Mouse (Mus musculus) forebrain, postnatal 0 days (tissue): ENCODE results near the gene Borcs8. TPM values are rescaled to one million over a fixed set of nuclear protein-coding genes. Genes with fewer than 3 reads are reported as not detected.
A peak's percentile ranks its signal among the peaks of the same experiment; 100 is the strongest.

Experiments used
- ATAC-seq: fragments of 200-750 bp; cut with Nextera tagmentation; 2 replicates; pipeline ENCODE4 v1.8.0; 2017; ENCODE audit warnings: mild to moderate bottlenecking, moderate library complexity
- DNase-seq: peaks from one replicate; pipeline ENCODE4 v3.0.0-alpha.2; 2015
- H3K27ac ChIP-seq: fragments of 300-500 bp; sonication (generic); 2 replicates; pipeline ENCODE4 v1.5.1; 2014; ENCODE audit warnings: low read depth, mild to moderate bottlenecking, antibody characterized with exemption, low read length, moderate library complexity, mixed read lengths
- H3K27me3 ChIP-seq: fragments of 300-500 bp; sonication (generic); 2 replicates; pipeline ENCODE4 v1.6.1; 2014; ENCODE audit warnings: mild to moderate bottlenecking, low read length, mixed read lengths; ENCODE audit not compliant: insufficient read depth
- H3K36me3 ChIP-seq: fragments of 300-500 bp; sonication (generic); 2 replicates; pipeline ENCODE4 v1.6.1; 2014; ENCODE audit warnings: mild to moderate bottlenecking, moderate library complexity; ENCODE audit not compliant: insufficient read depth
- H3K4me1 ChIP-seq: fragments of 300-500 bp; sonication (generic); 2 replicates; pipeline ENCODE4 v1.6.1; 2014; ENCODE audit warnings: antibody characterized with exemption; ENCODE audit not compliant: insufficient read depth
- H3K4me2 ChIP-seq: fragments of 300-500 bp; sonication (generic); 2 replicates; pipeline ENCODE4 v1.6.1; 2014; ENCODE audit warnings: low read depth, mild to moderate bottlenecking, moderate library complexity
- H3K4me3 ChIP-seq: fragments of 300-500 bp; sonication (generic); 2 replicates; pipeline ENCODE4 v1.5.1; 2014; ENCODE audit warnings: low read depth, low read length, mixed read lengths
- H3K9ac ChIP-seq: fragments of 300-500 bp; sonication (generic); 2 replicates; pipeline ENCODE4 v1.6.1; 2014; ENCODE audit warnings: mild to moderate bottlenecking
- H3K9me3 ChIP-seq: fragments of 300-500 bp; sonication (generic); 2 replicates; pipeline ENCODE4 v1.6.1; 2016; ENCODE audit warnings: low read length
- CTCF ChIP-seq: sonication (generic); IDR thresholded peaks from 2 replicates; pipeline ENCODE4 v1.5.1; 2016; ENCODE audit warnings: antibody characterized with exemption, control low read depth, low read depth
- WGBS: fragments of 180-500 bp; shearing (Covaris S2); extraction: QIAGEN DNeasy Blood & Tissue Kit; methylation state at CpG from one replicate; pipeline ENCODE4 v1.1.7; 2014; 5-methylcytosine and 5-hydroxymethylcytosine counted together
- polyA plus RNA-seq: library from polyadenylated mRNA; unstranded; fragments of >200 nt; fragmentation: Nextera tagmentation; extraction: Ambion mirVana; gene quantifications from 2 replicates; pipeline ENCODE4 v1.2.1, GENCODE M21; 2015
- total RNA-seq: library from RNA; depleted of rRNA; stranded (reverse); fragments of >200 nt; gene quantifications from 2 replicates; pipeline ENCODE4 v1.2.3, GENCODE M21; 2014

The Borcs8 gene
- total and polyA plus RNA-seq, 2 experiments from 2014 or later: 56.5 to 59.3 TPM

DNA sequence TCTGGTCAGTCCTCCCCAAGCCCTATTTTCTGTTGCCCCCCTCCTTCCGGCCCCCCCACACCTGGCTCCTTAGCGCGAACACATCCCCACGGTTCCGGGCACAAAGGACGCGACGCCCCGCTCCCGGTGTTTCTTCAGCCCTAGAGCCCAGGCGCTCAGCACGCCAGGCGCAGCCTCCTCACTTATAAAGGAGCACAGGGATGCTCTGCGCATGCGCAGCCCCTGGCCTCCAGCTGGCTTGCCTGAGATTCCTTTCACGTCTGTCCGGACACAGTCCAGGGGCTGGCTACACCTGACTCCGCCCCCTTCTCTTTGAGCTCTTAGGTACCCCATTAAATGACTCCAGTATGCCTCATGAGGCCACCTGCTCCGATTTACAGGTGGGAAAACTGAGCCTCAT lies 18.6 kb upstream of the Borcs8 start, which contains the start of gene Ncan:
Ncan (minus strand) TSS at position 207 of the 400 bp plus-strand sequence.
- Histone ChIP-seq H3K9ac (peak within 1 kb of the TSS; percentile 81), H3K4me1 (peaks cover 13% of the 10 kb centered on the region; the same call in 1 of the 2 replicates), H3K4me3 (peak within 1 kb of the TSS; percentile 65), H3K4me2 (peak within 1 kb of the TSS; percentile 79), H3K27me3 (no peaks in the 10 kb centered on the region), H3K9me3 (no peaks in the 10 kb centered on the region), H3K27ac (peak within 1 kb of the TSS; percentile 98), H3K36me3 (peaks cover 11% of the 10 kb centered on the region)
- peak; percentile 95 for DNase-seq
- ATAC-seq: peak; percentile 40
- TF ChIP-seq CTCF: no peak
- WGBS: 5% methylated on average over 19 of the region's 19 CpGs

DNA sequence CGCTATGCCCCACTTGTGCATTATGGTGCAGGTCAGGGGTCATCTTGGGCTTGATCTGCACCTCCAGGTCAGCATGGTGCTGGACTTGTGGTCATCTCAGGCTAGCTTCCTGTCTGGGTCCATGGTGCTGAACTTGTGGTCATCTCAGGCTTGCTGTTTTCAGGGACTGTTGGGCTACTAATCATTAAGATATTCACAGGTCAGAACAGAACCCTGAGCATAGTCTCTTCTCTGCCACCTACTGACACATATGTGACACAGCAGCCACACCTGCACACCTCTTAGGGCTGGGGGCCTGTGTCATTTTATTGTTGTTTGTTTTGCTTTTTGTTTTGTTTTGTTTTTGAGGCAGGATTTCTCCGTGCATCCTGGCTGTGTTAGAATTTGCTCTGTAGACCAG lies 16.4 kb upstream of the Borcs8 start:
- 54% methylated on average over 2 of the region's 2 CpGs for WGBS
- no peak for DNase-seq
- ATAC-seq: no peak

DNA sequence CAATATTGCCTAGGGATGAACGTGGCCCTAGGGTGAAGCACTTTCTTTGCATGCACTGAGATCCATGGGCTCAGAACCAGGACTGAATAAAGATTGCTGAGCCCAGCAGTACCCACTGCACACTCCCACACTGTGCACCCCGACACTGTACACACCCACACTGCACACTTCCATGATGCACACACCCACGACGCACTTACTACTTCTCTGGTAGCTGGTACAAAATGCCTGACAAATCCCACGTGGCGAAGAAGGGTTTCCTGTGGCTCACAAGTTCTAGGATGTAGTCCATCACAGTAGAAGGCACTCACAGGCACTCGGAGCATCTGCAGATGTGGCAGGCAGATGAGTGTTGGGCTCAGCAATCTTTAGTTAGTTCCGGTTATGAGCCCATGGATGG lies 14.3 kb upstream of the Borcs8 start:
- no peak overlapping the region for H3K4me3 ChIP-seq
- H3K9ac ChIP-seq: no peak overlapping the region
- no peak overlapping the region for H3K27ac ChIP-seq
- no peak overlapping the region for H3K4me2 ChIP-seq
- no peak for DNase-seq
- TF ChIP-seq CTCF: no peak
- WGBS: 69% methylated on average over 8 of the region's 8 CpGs
- no peak for ATAC-seq
- no peaks in the 10 kb centered on the region for H3K27me3 ChIP-seq
- H3K36me3 ChIP-seq: no peaks in the 10 kb centered on the region
- H3K9me3 ChIP-seq: no peaks in the 10 kb centered on the region
- no peaks in the 10 kb centered on the region for H3K4me1 ChIP-seq

More for the DNA sequence above, 16.4 kb upstream of the Borcs8 start:
- Histone ChIP-seq H3K9me3 (no peaks in the 10 kb centered on the region), H3K4me1 (peaks cover 2% of the 10 kb centered on the region; the same call in 1 of the 2 replicates), H3K27me3 (no peaks in the 10 kb centered on the region), H3K9ac (no peak overlapping the region), H3K27ac (no peak overlapping the region), H3K4me3 (no peak overlapping the region), H3K36me3 (no peaks in the 10 kb centered on the region), H3K4me2 (no peak overlapping the region)
- peak; percentile 53 for TF ChIP-seq CTCF

DNA sequence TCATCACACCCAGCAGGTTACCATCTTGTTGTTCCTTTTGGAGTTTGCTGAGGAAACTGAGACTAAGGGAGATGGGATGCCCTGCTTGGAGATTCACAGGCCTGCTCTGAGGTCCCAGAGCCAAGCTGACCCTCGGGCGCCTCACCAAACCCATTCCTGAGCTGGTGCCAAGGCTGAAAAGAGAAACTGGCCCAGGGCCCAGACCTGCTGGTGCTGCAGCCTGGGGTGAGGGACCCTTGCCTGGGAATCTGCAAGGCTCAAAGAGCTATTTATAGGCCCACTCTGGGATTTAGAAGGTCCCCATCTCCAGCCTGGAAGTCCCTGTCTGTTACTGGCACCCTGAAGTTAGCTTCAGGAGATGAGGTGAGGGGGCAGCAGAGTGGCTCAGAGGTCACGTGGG lies 10.9 kb upstream of the Borcs8 start:
- H3K27me3 ChIP-seq: no peaks in the 10 kb centered on the region
- 0 out of 2 replicates have a peak, but pooled peaks cover 5% of the 10 kb centered on the region for H3K36me3 ChIP-seq
- no peak for TF ChIP-seq CTCF
- DNase-seq: peak; percentile 76
- no peak overlapping the region for H3K4me3 ChIP-seq
- no peaks in the 10 kb centered on the region for H3K9me3 ChIP-seq
- 30% methylated on average over 3 of the region's 3 CpGs for WGBS
- peaks cover 3% of the 10 kb centered on the region; the same call in 1 of the 2 replicates for H3K4me1 ChIP-seq
- no peak overlapping the region for H3K4me2 ChIP-seq
- no peak overlapping the region for H3K9ac ChIP-seq
- 0 out of 2 replicates have a peak, but pooled peaks have one; percentile 1 for ATAC-seq
- peak overlapping the region; percentile 72 for H3K27ac ChIP-seq

DNA sequence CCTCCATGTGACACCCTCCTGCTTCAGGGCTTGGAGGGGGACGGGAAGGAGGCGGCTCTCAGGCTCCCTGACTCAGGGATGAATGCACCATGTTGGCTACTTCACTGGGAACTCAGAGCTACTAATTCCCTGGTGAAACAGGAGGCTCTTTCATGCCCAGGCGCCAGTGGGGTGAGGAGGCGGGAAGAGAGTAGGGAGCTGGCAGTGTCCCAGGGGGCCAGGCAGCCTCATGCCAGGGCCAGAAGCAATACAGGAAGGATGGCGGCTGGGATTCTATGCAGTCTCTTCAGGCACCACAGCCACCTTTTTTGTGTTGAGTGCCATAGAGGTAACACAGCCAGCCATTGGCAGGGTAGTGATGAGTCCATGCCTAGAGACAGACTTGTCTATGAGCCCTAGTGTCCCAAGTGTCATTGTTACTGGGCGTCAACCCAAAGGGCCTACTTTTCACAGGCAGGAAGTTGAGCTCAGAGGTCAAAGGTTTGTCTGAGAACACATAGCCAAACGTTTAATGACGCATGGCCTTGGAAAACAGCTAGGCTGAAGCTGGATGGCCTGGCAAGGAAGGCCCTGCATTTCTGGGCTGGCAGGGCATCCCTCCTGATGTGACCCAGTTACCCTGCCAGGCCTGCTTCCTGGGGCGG lies 9.9 kb upstream of the Borcs8 start:
- TF ChIP-seq CTCF: no peak
- WGBS: 40% methylated on average over 9 of the region's 9 CpGs
- Histone ChIP-seq H3K9ac (no peak overlapping the region), H3K36me3 (peaks cover 15% of the 10 kb centered on the region; the same call in 1 of the 2 replicates), H3K4me2 (no peak overlapping the region), H3K27ac (peak overlapping the region; percentile 72), H3K9me3 (no peaks in the 10 kb centered on the region), H3K4me1 (peaks cover 3% of the 10 kb centered on the region; the same call in 1 of the 2 replicates), H3K27me3 (no peaks in the 10 kb centered on the region), H3K4me3 (no peak overlapping the region)
- ATAC-seq: peak; percentile 72
- peak; percentile 78 for DNase-seq

DNA sequence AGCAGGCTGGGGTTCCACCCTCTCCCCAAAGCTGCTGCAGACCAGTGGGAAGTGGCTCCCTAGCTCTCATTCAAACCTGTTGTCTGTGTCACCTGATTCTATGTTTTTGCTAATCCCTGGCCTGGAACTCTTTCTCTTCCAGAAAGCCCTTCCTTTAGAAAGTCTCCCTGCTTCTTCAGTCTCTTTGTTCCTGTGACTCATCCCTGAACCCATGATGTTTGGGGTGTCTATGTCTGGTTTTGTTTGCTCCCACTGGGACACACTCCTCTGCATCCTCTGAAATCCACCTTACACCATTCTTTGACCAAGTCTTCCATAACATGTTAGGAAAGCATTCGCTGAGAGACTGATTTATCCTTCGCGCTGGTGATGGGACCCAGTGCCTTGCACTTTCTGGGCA lies 9.2 kb upstream of the Borcs8 start:
- Histone ChIP-seq H3K27me3 (no peaks in the 10 kb centered on the region), H3K9ac (no peak overlapping the region), H3K4me1 (peaks cover 3% of the 10 kb centered on the region; the same call in 1 of the 2 replicates), H3K4me2 (no peak overlapping the region), H3K27ac (peak overlapping the region; percentile 64), H3K9me3 (no peaks in the 10 kb centered on the region), H3K4me3 (no peak overlapping the region), H3K36me3 (peaks cover 22% of the 10 kb centered on the region; the same call in 1 of the 2 replicates)
- ATAC-seq: no peak
- DNase-seq: no peak
- WGBS: 82% methylated on average over 3 of the region's 3 CpGs
- TF ChIP-seq CTCF: no peak

DNA sequence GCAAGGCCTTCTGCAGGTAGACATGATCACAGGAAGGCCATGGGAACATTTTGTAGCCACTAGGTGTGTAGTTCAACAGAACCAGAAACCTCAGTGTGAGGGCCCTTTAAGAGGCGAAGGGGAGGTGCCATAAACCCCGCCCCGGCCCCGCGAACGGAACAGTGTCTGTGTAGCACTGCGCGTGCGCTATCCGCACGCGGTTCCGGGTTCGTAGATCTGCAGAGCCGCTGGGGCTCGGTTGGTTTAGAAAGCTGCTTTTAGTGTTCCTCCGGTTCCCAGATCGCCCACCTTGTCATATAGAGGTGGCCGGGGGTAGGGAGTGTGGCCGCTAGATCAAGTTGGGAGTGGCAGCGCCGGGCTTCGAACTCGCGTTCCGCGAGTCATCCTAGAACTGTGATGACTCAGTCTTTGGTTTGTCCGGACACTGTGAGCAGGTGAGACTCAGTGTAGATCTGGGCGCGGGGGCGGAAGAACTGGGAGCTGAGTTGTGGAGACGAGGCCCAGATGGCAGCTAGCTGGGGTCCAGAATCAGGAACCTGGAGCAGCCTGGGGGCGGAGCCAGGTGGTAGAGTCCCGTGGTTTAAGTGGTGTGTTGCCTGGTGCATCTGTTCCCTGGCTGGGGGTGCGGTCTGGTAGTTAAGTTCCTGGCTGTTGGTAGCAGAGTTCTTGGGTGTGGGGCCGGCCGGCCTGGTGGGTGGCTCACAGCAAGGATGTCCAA lies 8.0 kb upstream of the Borcs8 start, which contains the start of gene Nr2c2ap:
Nr2c2ap (plus strand) TSS at position 168 of the 718 bp plus-strand sequence.
- peak within 1 kb of the TSS; percentile 69 for H3K9ac ChIP-seq
- peak within 1 kb of the TSS; percentile 64 for H3K27ac ChIP-seq
- DNase-seq: peak; percentile 93
- H3K4me2 ChIP-seq: peak within 1 kb of the TSS; percentile 83
- H3K27me3 ChIP-seq: no peaks in the 10 kb centered on the region
- peaks cover 32% of the 10 kb centered on the region; the same call in 1 of the 2 replicates for H3K36me3 ChIP-seq
- peak; percentile 90 for ATAC-seq
- 1% methylated on average over 37 of the region's 37 CpGs for WGBS
- peak within 1 kb of the TSS; percentile 72 for H3K4me3 ChIP-seq
- peaks cover 3% of the 10 kb centered on the region; the same call in 1 of the 2 replicates for H3K4me1 ChIP-seq
- TF ChIP-seq CTCF: peak; percentile 46
- H3K9me3 ChIP-seq: no peaks in the 10 kb centered on the region
